Mouse (Mus musculus): ENCODE measurements around the gene Glod4.

DNA sequence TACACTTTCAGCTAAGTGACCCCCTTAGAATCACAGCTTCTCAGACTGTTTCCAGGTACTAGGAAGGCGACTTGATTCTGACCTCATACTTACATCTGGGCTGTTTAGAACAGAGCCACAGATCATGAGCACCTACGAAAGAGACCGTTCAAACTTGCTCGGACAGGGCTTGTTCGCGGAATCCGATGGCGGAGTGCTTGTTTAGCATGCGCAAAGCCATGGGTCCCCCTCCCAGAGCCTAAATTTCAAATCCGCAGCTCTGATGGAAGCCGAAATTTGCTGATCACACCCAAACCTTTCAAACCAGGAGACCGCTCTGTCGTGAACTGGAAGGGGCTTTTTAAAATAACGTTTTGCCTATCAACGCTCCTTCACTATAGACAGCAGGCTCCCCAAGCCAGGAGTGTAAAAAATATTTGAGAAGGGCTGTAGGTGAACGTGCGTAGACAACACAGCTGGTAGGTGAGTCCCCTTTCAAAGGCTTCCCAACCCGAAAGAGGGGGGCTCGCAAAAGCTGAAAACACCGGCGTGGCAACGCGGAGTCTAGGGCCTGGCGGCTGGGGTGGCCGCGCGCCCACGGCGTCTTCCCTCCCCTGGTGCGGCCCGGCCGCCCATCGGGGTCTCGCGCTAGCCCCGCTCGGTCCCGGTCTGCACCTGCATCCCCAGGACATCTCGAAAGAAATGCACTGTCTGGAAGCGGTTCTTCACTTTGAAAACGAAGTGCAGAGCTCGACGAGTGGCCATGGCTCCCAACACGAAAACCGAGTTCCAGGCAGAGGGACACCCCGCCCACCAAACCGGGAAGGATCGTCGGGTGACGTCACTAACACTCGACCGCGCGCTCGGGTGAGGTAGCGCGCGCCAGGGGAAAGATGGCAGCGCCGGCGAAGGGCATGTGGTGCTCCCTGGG, at the start of gene Glod4, which contains the start of gene Mrm3:
- no peak for TF ChIP-seq CTCF (IDR thresholded peaks at IDR 0.05; ENCODE audit: extremely low read depth, insufficient read length, insufficient replicate concordance, low read depth, low read length)
- peak; percentile 55 for TF ChIP-seq POLR2A (IDR thresholded peaks at IDR 0.05; ENCODE audit: low read depth, low read length)

Data from small intestine, adult 2 months (tissue).